Mouse (Mus musculus): ENCODE results near the gene Zfp618. TPM values are rescaled to one million over a fixed set of nuclear protein-coding genes. Genes with fewer than 3 reads are reported as not detected.
A peak's percentile ranks its signal among the peaks of the same experiment; 100 is the strongest.

Gene Zfp618
- 0.60 and 1.5 TPM in 2 replicates for polyA plus RNA-seq (2012; rRNA removed)

DNA sequence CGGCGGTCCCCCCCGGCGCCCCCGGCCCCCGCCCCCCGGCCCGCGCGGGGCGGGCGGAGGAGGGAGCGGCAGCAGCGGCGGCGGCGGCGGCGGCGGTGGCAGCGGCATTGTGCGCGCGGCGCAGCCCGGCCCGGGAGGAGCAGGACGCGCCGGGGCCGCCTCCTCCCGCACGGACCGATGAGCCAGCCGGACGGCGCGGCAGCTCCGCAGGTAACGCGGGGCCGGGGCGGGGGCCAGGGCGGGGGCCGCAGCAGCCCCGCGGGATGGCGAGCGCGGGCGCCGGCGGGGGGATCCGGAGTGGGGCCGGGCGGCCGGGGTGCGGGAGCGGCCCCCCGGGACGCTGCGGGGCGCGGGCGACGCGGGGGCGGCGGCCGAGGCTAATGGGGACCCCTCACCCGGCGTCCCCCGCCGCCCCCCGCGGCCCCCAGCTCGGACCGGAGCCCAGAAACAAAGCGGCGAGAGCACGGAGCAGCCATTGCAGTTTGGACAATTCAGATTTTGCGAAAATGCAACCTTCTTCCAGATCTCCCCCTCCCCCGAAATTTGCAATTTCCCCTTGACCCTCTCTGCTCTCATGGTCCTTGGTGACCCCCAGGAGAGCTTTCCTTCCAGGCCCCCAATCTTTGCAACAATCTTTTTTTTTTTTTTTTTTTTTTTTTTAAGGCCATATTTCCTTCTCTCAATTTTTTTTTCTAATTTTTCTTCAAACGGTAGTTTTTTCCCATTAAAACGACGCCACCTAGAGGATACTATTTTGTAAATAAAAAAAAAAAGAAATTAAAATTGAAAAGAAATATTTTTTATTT is at the start of gene Zfp618:
Gene Zfp618, plus strand, starts transcription at position 77 of the 806 bp plus-strand sequence.
- TF ChIP-seq CTCF (IDR thresholded peaks at IDR 0.05; ENCODE audit: extremely low read depth, insufficient read length, insufficient replicate concordance, low read depth, low read length): no peak
- no peak for TF ChIP-seq POLR2A (IDR thresholded peaks at IDR 0.05; ENCODE audit: low read depth, low read length)
- Histone ChIP-seq H3K4me1 (ENCODE audit: control insufficient read depth, insufficient read depth, insufficient read length, low read length) (no peaks in the 10 kb centered on the region), H3K27ac (ENCODE audit: insufficient read depth, low read depth, low read length) (no peak within 1 kb of the TSS), H3K4me3 (ENCODE audit: low read depth, low read length) (peak within 1 kb of the TSS; percentile 67), H3K36me3 (ENCODE audit: control insufficient read depth, insufficient read depth, low read length) (no peaks in the 10 kb centered on the region), H3K27me3 (ENCODE audit: control insufficient read depth, insufficient read depth, low read length) (peaks cover 9% of the 10 kb centered on the region)
- WGBS: 7% methylated on average over 76 of the region's 86 CpGs

DNA sequence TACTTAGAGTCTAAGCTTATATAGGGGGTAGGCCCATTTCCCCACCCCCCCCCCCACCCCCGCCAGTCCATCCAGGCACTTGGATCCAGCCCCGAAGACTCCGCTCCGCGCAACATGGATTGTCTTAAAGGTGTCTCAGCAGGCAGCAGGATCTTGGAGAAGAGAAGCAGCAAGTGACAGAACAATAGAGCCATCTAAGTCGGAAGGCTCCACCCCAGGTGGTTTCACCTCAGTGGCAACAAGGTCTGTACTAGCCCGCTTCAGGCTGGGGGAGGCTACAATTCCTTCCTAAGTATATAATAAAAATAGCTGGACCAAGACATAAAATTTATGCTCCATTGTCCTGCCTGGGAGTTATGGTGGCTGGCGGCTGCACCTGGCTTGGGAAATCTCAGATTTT is 48.3 kb upstream of the Zfp618 start:
- H3K36me3 ChIP-seq (ENCODE audit: control insufficient read depth, insufficient read depth, low read length): no peaks in the 10 kb centered on the region
- TF ChIP-seq POLR2A (IDR thresholded peaks at IDR 0.05; ENCODE audit: low read depth, low read length) (no peak), CTCF (IDR thresholded peaks at IDR 0.05; ENCODE audit: extremely low read depth, insufficient read length, insufficient replicate concordance, low read depth, low read length) (no peak)
- H3K4me3 ChIP-seq (ENCODE audit: low read depth, low read length): no peak overlapping the region
- H3K27me3 ChIP-seq (ENCODE audit: control insufficient read depth, insufficient read depth, low read length): no peaks in the 10 kb centered on the region
- no peaks in the 10 kb centered on the region for H3K4me1 ChIP-seq (ENCODE audit: control insufficient read depth, insufficient read depth, insufficient read length, low read length)
- 95% methylated on average over 8 of the region's 8 CpGs for whole genome bisulfite sequencing
- no peak overlapping the region for H3K27ac ChIP-seq (ENCODE audit: insufficient read depth, low read depth, low read length)

DNA sequence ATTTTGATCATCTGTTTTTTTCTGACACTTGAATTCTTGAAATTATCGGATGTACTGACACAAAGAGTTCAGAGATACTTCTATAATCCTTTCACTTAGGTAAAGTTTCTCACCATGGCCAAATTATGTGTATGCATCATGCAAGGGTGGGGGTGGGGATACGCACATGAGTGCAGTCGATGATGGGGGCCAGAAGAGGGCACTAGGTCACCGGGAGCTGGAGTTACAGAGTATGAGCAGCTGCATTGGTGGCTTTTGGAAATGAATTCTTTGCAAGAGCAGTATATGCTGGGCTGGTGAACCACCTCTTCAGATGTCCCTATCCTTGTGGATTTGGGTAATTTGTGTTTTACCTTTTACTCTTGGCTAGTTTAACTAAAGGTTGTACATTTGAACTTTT is 31.6 kb upstream of the Zfp618 start:
- H3K4me1 ChIP-seq (ENCODE audit: control insufficient read depth, insufficient read depth, insufficient read length, low read length): no peaks in the 10 kb centered on the region
- no peak overlapping the region for H3K4me3 ChIP-seq (ENCODE audit: low read depth, low read length)
- TF ChIP-seq POLR2A (IDR thresholded peaks at IDR 0.05; ENCODE audit: low read depth, low read length) (no peak), CTCF (IDR thresholded peaks at IDR 0.05; ENCODE audit: extremely low read depth, insufficient read length, insufficient replicate concordance, low read depth, low read length) (no peak)
- no peaks in the 10 kb centered on the region for H3K36me3 ChIP-seq (ENCODE audit: control insufficient read depth, insufficient read depth, low read length)
- no peak overlapping the region for H3K27ac ChIP-seq (ENCODE audit: insufficient read depth, low read depth, low read length)
- H3K27me3 ChIP-seq (ENCODE audit: control insufficient read depth, insufficient read depth, low read length): no peaks in the 10 kb centered on the region
- WGBS: 83% methylated on average over 4 of the region's 4 CpGs

DNA sequence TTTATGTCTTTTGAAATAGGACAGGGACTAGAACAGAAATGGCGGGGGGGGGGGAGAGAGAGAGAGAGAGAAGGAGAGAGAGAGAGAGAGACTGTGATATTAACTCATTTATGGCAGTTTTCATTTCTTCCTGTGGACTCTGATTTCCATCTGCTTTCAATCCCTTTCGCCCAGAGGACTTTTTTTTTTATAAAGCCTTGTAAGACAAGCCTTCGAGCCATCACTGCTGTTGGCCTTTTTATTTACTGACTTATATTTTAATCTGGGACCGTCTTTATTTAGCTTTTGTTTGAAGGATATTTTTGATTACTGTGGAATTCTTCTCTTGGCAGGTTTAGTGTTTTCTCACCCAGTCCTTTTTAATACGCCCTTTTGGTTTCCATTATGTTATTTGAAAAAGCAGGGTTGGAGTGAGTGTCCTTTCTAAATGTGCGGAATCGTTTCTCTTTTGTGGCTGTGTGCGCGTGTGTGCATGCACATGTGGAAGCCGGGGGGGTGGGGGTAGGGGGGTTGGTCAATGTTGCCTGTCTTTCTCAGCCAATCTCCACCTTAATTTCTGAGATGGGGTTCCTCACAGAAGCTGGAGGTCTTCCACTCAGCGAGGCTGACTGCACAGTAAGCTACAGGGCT is 29.7 kb upstream of the Zfp618 start:
- no peaks in the 10 kb centered on the region for H3K36me3 ChIP-seq (ENCODE audit: control insufficient read depth, insufficient read depth, low read length)
- 84% methylated on average over 11 of the region's 11 CpGs for WGBS
- no peak for TF ChIP-seq POLR2A (IDR thresholded peaks at IDR 0.05; ENCODE audit: low read depth, low read length)
- no peak for TF ChIP-seq CTCF (IDR thresholded peaks at IDR 0.05; ENCODE audit: extremely low read depth, insufficient read length, insufficient replicate concordance, low read depth, low read length)
- no peaks in the 10 kb centered on the region for H3K27me3 ChIP-seq (ENCODE audit: control insufficient read depth, insufficient read depth, low read length)
- no peaks in the 10 kb centered on the region for H3K4me1 ChIP-seq (ENCODE audit: control insufficient read depth, insufficient read depth, insufficient read length, low read length)
- no peak overlapping the region for H3K4me3 ChIP-seq (ENCODE audit: low read depth, low read length)
- H3K27ac ChIP-seq (ENCODE audit: insufficient read depth, low read depth, low read length): no peak overlapping the region

DNA sequence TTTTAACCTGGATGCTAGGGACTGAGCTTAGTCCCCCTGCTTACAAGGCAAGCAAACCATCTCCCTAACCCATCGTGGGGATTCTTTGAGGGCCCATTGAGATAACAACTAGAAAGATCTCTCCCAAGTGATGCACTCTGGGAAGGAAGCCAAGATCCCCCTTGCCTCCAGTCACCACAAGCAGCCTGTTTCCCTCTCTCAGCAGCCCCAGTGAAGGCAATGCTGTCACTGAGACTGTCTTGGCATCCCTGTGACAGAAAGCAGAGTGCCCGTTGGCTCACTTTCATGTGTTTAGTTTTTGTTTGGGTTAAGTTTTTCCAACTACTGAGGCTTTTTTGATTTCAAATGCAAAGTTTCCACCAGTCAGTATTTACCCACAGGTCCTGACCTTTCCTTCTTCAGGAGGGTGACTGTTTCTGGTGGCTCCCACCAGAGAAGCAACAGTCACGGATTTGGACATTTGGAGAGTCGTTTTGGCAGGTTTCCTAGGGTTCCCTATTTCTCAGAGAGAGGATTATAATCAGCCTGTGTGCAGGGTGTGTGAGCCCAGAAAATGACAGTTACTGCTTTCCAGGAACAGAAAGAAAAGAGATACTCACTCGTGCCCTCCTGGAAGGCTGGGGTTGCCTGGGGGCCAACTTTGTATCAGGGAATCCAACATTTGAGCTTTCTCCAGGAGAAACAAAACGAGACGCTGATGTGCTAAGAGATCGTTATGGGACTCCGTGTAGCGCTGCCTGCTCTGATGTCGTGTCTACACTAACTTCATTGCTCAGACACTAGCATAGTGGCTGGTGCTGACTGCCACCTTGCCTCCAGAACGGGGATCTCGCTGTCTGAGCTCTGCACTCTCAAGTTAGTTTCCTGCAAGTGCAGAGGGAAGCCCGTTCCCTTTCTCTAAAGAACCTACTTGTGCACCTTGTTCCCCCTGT is 23.1 kb upstream of the Zfp618 start:
- Histone ChIP-seq H3K4me3 (ENCODE audit: low read depth, low read length) (no peak overlapping the region), H3K27me3 (ENCODE audit: control insufficient read depth, insufficient read depth, low read length) (no peaks in the 10 kb centered on the region), H3K27ac (ENCODE audit: insufficient read depth, low read depth, low read length) (no peak overlapping the region), H3K36me3 (ENCODE audit: control insufficient read depth, insufficient read depth, low read length) (no peaks in the 10 kb centered on the region), H3K4me1 (ENCODE audit: control insufficient read depth, insufficient read depth, insufficient read length, low read length) (no peaks in the 10 kb centered on the region)
- no peak for TF ChIP-seq CTCF (IDR thresholded peaks at IDR 0.05; ENCODE audit: extremely low read depth, insufficient read length, insufficient replicate concordance, low read depth, low read length)
- TF ChIP-seq POLR2A (IDR thresholded peaks at IDR 0.05; ENCODE audit: low read depth, low read length): no peak
- WGBS: 67% methylated on average over 14 of the region's 14 CpGs

DNA sequence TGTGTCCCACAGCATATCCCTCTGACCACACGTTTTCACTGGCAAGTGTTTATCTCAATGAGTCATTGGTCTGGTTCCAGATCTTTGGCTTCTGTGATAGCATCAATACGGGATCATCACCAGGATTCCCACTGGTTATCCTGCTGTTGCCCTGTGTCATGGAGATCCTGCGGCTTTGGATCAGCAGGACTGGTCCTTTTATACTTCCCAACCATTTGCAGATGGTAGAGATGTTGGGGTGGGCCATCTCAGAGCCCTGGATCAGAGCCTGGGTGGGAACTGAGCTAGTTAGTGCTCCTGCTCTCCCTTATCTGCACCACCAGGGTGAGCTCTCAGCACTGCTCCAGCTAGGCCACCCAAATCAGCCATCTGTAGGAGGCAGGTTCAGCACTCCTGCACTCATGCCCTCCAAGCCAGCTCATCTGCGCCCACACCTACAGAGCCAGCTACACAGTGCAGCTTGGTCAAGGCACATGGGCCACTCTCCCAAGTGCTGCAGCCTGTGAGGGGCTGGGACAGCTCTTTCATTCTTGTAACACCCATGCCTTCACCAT is 21.0 kb upstream of the Zfp618 start:
- 47% methylated on average over 4 of the region's 4 CpGs for WGBS
- no peaks in the 10 kb centered on the region for H3K4me1 ChIP-seq (ENCODE audit: control insufficient read depth, insufficient read depth, insufficient read length, low read length)
- no peak overlapping the region for H3K27ac ChIP-seq (ENCODE audit: insufficient read depth, low read depth, low read length)
- H3K4me3 ChIP-seq (ENCODE audit: low read depth, low read length): no peak overlapping the region
- no peaks in the 10 kb centered on the region for H3K36me3 ChIP-seq (ENCODE audit: control insufficient read depth, insufficient read depth, low read length)
- TF ChIP-seq CTCF (IDR thresholded peaks at IDR 0.05; ENCODE audit: extremely low read depth, insufficient read length, insufficient replicate concordance, low read depth, low read length) (peak; percentile 25; the same call in 1 of the 2 replicates), POLR2A (IDR thresholded peaks at IDR 0.05; ENCODE audit: low read depth, low read length) (no peak)
- no peaks in the 10 kb centered on the region for H3K27me3 ChIP-seq (ENCODE audit: control insufficient read depth, insufficient read depth, low read length)

All from small intestine, adult 2 months (tissue).